Mouse (Mus musculus) ES-Bruce4 (cell line): Measurements from ENCODE around the gene Gm20532.

ENCODE experiments used
- CTCF ChIP-seq: IDR thresholded peaks from one replicate; pipeline ENCODE4 v1.8.1; 2011; ENCODE audit warnings: low read depth, low read length
- POLR2A ChIP-seq: IDR thresholded peaks from one replicate; pipeline ENCODE4 v1.8.1; 2011; ENCODE audit warnings: low read length; ENCODE audit not compliant: insufficient read depth

- no peak for TF ChIP-seq CTCF
- TF ChIP-seq POLR2A, result no peak
These were observed 68.2 kb downstream of the Gm20532 start for GRCm38 (mm10) chr2:26654687-26655086.
